Mouse (Mus musculus): ENCODE measurements around the gene Gnaq.

DNA sequence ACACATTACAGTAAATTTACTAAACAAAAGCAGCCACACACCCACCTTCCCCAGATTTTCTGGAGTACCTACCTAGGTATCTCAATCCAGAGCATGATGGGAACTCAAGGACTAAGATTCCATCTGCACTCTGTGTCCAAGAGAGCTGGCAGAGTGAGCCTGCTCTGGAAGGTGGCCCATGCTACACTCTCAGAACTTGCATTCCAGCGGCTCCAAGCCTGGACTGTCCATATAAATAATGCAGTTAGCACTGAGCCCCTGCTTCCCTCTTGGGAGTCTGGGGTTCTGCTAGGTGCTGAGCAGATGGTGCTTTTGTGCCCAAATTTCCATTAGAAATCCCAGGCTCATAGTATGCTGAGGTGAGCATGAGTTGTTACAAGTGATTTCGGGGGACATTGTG, 28.1 kb downstream of the Gnaq start:
- TF ChIP-seq POLR2A (IDR thresholded peaks at IDR 0.05; ENCODE audit: borderline replicate concordance, low read depth, low read length) (no peak), CTCF (IDR thresholded peaks at IDR 0.05; ENCODE audit: low read depth, low read length) (no peak)

Measured in bone marrow macrophage, adult 2 months (primary cell).